Mouse (Mus musculus): ENCODE data around the gene Mob1b. TPM values are rescaled to one million over a fixed set of nuclear protein-coding genes. Genes with fewer than 3 reads are reported as not detected.

Gene Mob1b
- polyA plus RNA-seq, 1 experiment: 13.2 TPM

DNA sequence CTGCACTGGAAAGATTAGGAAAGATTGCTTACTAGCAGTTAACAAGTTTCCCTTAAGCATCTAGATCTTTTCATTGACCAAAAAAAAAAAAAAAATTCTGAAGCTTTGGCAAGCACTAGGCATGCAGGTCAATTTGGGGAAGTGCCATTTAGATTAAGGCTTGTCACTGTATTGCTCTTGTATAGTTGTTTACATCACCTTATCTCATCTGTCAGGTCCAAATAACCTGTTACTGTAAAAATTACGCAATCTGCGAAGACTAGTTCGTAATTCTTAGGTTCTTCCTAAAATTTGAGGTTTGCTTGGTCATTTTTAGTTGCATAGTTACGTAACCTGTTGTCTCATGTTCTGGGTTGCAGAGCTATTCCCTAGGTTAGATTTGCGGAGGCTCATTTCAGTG lies 46.2 kb downstream of the Mob1b start:
- no peak for DNase-seq (ENCODE audit: extremely low spot score in 1 of 2, low spot score in 1 of 2)

DNA sequence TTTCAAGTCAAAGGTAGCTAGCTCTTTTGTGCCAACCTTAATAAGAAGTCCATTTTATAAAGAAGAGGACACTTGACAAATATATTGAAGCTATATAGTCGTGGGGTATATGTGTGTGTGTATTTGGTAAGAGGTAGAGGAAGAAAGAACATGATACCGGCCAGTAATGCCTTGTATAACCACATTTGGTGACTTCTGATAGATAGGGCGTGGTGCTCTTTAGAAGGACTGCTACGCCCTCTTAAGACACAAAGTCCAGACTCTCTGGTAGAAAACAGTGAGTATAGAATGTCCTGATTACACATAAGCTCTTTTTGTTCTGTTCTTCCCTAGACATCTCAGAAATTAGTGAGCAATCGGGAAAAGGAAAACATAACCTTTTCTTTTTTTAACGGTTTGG lies 47.5 kb downstream of the Mob1b start:
- DNase-seq (ENCODE audit: extremely low spot score in 1 of 2, low spot score in 1 of 2): no peak

GRCm38 (mm10) chr5:88782072-88782765 lies 61.6 kb downstream of the Mob1b start:
- DNase-seq (ENCODE audit: extremely low spot score in 1 of 2, low spot score in 1 of 2): no peak

GRCm38 (mm10) chr5:88785059-88785458 lies 64.4 kb downstream of the Mob1b start:
- no peak for DNase-seq (ENCODE audit: extremely low spot score in 1 of 2, low spot score in 1 of 2)

- DNase-seq (ENCODE audit: extremely low spot score in 1 of 2, low spot score in 1 of 2): peak in 1 of 2 experiments; percentile 9
Observed at GRCm38 (mm10) chr5:88790675-88791074, 70.0 kb downstream of the Mob1b start.

- peak; percentile 18 to 73 for DNase-seq (ENCODE audit: extremely low spot score in 1 of 2, low spot score in 1 of 2)
Observed at GRCm38 (mm10) chr5:88791256-88792245, 70.9 kb downstream of the Mob1b start.

GRCm38 (mm10) chr5:88793676-88794075 lies 73.0 kb downstream of the Mob1b start:
- no peak for DNase-seq (ENCODE audit: extremely low spot score in 1 of 2, low spot score in 1 of 2)

GRCm38 (mm10) chr5:88795910-88796584 lies 75.4 kb downstream of the Mob1b start:
- DNase-seq (ENCODE audit: extremely low spot score in 1 of 2, low spot score in 1 of 2): no peak

GRCm38 (mm10) chr5:88796588-88796987 lies 75.9 kb downstream of the Mob1b start:
- DNase-seq (ENCODE audit: extremely low spot score in 1 of 2, low spot score in 1 of 2): no peak

- DNase-seq (ENCODE audit: extremely low spot score in 1 of 2, low spot score in 1 of 2): no peak
Observed at GRCm38 (mm10) chr5:88797121-88797520, 76.5 kb downstream of the Mob1b start.

- no peak for DNase-seq (ENCODE audit: extremely low spot score in 1 of 2, low spot score in 1 of 2)
Observed at GRCm38 (mm10) chr5:88805616-88806015, 85.0 kb downstream of the Mob1b start.

DNA sequence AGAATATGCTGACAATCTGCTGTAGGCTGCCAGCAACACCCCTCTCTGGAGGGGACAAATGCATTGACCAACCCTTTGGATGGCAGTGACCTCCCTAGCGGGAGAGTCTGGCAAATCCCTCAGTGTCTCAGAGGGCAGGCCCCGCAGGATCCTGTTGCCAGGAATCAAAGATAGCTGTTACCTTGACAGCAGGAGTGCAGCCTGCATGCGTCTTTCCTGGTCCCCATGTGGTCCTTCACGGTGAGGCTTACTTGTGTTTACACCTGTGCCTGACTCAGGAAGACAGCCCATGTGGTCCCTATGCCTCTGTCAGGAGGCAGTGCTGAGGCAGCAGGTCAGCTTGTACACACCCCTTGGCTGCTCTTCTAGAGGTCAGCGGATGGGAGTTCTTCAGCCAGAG lies 85.6 kb downstream of the Mob1b start:
- no peak for DNase-seq (ENCODE audit: extremely low spot score in 1 of 2, low spot score in 1 of 2)

GRCm38 (mm10) chr5:88807342-88807741 lies 86.7 kb downstream of the Mob1b start:
- DNase-seq (ENCODE audit: extremely low spot score in 1 of 2, low spot score in 1 of 2): peak in 1 of 2 experiments; percentile 10

DNA sequence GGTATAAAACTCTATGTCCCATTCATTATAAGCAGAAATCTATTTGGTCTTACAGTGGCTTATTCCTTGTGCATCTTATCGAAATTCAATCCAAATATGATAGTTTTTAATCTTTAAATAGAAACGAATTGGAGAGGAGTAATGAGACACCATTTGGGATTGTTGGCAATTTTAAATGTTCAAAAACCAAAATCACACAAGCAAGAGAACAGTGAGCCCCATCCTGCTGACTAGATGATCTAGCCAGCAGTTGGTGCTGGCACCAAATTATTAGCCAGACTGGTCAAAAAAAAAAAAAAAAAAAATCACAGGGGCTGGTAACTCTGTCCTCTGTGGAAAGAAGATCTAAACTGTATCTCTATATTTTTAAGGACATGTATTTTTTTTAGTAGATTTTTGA lies 92.5 kb downstream of the Mob1b start:
- DNase-seq (ENCODE audit: extremely low spot score in 1 of 2, low spot score in 1 of 2): no peak

Other genes with a start within 250 kb of the Mob1b start
- not detected in 2 replicates for gene Enam, start 232.9 kb upstream of the Mob1b start, polyA plus RNA-seq (2012; rRNA removed)
- 1.6 and 1.7 TPM in 2 replicates for gene Jchain, start 193.0 kb upstream of the Mob1b start, polyA plus RNA-seq (2012; rRNA removed)
- 28.7 and 29.9 TPM in 2 replicates for gene Utp3, start 166.4 kb upstream of the Mob1b start, polyA plus RNA-seq (2012; rRNA removed)
- gene Rufy3, start 155.8 kb upstream of the Mob1b start, polyA plus RNA-seq (2012; rRNA removed): 104 and 113 TPM in 2 replicates
- gene Grsf1, start 44.7 kb upstream of the Mob1b start, polyA plus RNA-seq (2012; rRNA removed): 80.3 and 82.5 TPM in 2 replicates
- gene Dck, start 44.1 kb downstream of the Mob1b start, polyA plus RNA-seq (2012; rRNA removed): 16.0 and 17.1 TPM in 2 replicates
- gene Slc4a4, start 166.0 kb downstream of the Mob1b start, polyA plus RNA-seq (2012; rRNA removed): 73.9 and 74.4 TPM in 2 replicates